Mouse (Mus musculus) splenic B cell, adult 2 months (primary cell): ENCODE data around the gene Zfp941.

Source experiments
- DNase-seq: peaks from one replicate; pipeline ENCODE4 v3.0.0-alpha.2; 2011; ENCODE audit warnings: low read depth, low spot score
- H3K27me3 ChIP-seq: 2 replicates; pipeline ENCODE4 v1.6.1; 2012; ENCODE audit warnings: mild to moderate bottlenecking, low read length, moderate library complexity, mixed read lengths; ENCODE audit not compliant: control insufficient read depth, poor library complexity, insufficient read depth, severe bottlenecking
- H3K36me3 ChIP-seq: 2 replicates; pipeline ENCODE4 v1.6.1; 2012; ENCODE audit warnings: mild to moderate bottlenecking, low read length, moderate library complexity, mixed read lengths; ENCODE audit not compliant: control insufficient read depth, poor library complexity, insufficient read depth, severe bottlenecking

Gene Zfp941

DNA sequence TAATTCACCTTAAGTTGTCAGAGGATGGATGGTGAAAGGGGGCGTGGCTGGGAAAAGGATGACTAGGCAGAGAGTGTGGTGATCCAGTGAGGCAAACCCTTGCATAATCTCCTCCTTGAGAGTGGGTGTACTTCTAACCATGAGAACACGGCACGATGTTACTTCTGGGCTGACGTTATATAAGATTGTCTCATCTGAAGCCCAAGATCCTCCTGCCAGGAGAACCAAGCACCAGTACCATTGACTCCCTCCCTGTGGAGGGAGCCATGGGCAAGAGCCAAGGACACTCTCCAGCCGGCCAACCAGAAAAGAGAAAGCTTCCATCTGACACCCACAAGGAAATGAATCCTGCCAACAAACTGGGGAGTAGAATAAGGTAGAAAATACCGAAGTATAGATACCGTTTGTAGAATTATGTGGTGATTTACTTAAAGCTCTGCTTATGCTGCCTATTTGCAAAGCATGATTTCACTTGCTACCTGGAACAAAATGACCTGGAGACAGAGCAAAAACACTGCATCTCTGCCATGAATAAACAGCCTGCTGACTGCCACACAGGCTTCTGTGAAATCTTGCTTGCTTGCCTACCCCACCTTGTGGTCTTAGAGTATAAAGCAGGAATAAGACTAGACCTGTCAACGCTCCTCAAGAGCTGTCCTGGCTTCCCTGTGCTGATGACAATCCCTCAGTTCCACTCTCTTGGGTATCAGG, 6.3 kb upstream of the Zfp941 start:
- H3K36me3 ChIP-seq: no peaks in the 10 kb centered on the region
- DNase-seq: peak; percentile 13
- H3K27me3 ChIP-seq: no peaks in the 10 kb centered on the region

- no peaks in the 10 kb centered on the region for H3K36me3 ChIP-seq
- 0 out of 2 replicates have a peak, but pooled peaks cover 1% of the 10 kb centered on the region for H3K27me3 ChIP-seq
- no peak for DNase-seq
Observed at GRCm38 (mm10) chr7:140822731-140823130, 753 bp upstream of the Zfp941 start.

DNA sequence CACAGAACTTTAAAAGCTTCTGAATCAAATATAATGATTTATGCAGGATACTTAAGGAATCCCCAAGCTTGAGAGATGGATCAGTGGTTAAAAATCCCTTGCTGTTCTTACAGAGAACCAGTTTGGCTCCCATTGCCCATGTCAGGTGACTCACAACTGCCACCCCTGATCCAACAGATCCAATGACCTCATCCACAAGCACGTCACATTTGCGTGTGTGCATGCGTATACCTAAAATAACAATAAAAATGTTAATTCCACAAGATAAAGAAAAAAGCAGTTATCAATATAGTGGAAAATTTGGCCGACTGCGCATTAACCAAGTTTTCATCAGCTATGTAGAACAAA, 699 bp downstream of the Zfp941 start:
- H3K36me3 ChIP-seq: no peaks in the 10 kb centered on the region
- no peak for DNase-seq
- 0 out of 2 replicates have a peak, but pooled peaks cover 1% of the 10 kb centered on the region for H3K27me3 ChIP-seq

- no peak for DNase-seq
- Histone ChIP-seq H3K36me3 (no peaks in the 10 kb centered on the region), H3K27me3 (0 out of 2 replicates have a peak, but pooled peaks cover 1% of the 10 kb centered on the region)
Observed at GRCm38 (mm10) chr7:140820173-140820572, 1.8 kb downstream of the Zfp941 start.

DNA sequence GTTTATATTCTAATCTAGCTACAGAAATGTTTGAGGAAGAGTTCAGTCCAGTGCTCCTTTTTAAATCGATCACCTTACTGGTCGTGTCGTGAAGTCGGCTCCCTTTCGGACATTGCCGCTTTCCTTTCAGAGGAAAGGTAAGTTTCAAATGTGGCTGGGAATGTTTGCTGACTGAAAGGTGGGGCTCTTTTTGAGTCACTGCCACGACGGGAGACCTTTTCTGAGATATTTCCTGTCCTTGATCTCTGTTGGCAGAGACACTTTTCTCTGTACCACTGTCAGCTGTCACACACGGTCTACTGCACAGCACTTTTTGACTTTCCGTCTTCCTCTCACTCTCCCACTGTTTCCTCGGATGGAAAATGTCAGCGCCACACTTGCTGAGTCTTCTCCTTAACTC, 9.1 kb downstream of the Zfp941 start:
- no peaks in the 10 kb centered on the region for H3K27me3 ChIP-seq
- no peak for DNase-seq
- no peaks in the 10 kb centered on the region for H3K36me3 ChIP-seq

DNA sequence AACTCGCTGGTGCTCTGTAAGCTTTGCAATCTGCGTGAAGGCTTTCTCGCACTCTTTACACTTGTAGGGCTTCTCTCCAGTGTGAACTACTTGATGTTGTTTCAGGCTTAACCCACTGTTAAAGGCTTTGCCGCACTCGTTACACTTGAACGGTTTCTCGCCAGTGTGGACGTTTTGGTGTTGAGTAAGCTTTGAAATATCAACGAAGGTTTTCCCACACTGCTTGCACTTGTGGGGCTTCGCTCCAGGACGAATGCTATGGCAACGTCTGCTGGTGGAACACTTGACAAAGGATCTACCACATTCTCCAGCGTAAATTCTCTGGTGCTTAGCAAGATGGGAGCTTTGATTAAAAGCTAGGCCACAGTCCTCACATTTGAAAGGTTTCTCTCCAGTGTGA, 10.3 kb downstream of the Zfp941 start:
- no peaks in the 10 kb centered on the region for H3K36me3 ChIP-seq
- DNase-seq: no peak
- H3K27me3 ChIP-seq: no peaks in the 10 kb centered on the region

- peak; percentile 19 for DNase-seq
- no peaks in the 10 kb centered on the region for H3K36me3 ChIP-seq
- no peaks in the 10 kb centered on the region for H3K27me3 ChIP-seq
Observed at GRCm38 (mm10) chr7:140810496-140810895, 11.5 kb downstream of the Zfp941 start.

DNA sequence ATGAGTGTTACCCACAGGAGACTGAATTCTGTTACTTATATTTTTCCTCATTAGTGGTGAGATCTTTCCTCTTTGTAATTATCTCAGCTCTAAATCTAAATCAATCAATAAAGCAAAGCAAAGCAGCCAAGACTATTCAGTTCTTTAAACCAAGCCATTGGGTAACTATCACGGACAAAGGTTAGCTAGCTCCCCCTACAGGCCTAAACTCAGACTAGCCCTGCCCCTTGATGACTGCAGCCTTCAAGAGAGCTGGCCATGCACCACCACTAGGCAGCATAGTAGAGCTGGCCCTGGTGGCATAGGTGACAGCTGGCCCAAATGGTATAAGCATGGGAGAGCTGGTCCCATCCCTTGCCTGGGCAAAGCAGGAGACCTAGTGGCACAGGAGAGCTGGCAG, 16.3 kb downstream of the Zfp941 start:
- H3K36me3 ChIP-seq: no peaks in the 10 kb centered on the region
- no peaks in the 10 kb centered on the region for H3K27me3 ChIP-seq
- peak; percentile 44 for DNase-seq

- no peak for DNase-seq
- no peaks in the 10 kb centered on the region for H3K27me3 ChIP-seq
- H3K36me3 ChIP-seq: no peaks in the 10 kb centered on the region
Observed at GRCm38 (mm10) chr7:140802629-140803028, 19.3 kb downstream of the Zfp941 start.

DNA sequence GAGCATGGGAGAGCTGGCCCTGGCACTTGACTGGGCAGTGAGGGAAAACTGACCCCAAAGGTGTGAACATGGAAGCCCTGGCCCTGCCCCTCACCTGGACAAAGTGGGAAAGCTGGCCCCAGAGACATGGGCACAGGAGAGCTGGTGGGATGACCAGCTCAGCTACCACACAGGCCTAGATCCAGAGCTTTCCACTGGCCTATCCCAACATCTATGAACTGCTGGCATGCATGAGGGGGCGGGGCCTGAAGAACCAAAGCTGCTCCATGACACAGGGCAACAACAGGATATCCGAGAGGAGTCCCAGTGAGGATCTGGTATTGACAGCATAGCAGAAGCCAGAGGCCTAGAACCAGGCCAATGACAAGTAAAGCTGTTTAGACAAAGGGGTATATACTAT, 23.8 kb downstream of the Zfp941 start:
- H3K36me3 ChIP-seq: no peaks in the 10 kb centered on the region
- no peak for DNase-seq
- no peaks in the 10 kb centered on the region for H3K27me3 ChIP-seq

DNA sequence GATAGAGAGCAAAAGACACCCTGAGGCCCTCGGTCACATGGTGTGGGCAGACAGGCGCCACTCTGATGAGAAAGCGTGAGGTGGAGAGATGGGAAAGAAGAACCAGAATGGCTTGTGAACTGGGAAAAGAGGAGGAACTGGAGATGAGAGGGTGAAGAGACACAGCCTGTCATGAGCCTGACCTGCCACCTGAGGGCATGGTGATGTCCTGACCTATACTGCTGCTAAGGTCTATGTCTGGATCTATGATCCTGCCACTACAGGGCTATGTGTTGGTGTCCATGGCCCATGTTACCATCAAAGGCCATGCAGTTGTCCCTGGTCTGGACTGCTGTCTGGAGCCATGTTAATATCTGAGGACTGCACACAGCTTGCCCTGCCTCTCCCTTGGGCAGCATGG, 24.4 kb downstream of the Zfp941 start:
- no peak for DNase-seq
- no peaks in the 10 kb centered on the region for H3K27me3 ChIP-seq
- no peaks in the 10 kb centered on the region for H3K36me3 ChIP-seq

DNA sequence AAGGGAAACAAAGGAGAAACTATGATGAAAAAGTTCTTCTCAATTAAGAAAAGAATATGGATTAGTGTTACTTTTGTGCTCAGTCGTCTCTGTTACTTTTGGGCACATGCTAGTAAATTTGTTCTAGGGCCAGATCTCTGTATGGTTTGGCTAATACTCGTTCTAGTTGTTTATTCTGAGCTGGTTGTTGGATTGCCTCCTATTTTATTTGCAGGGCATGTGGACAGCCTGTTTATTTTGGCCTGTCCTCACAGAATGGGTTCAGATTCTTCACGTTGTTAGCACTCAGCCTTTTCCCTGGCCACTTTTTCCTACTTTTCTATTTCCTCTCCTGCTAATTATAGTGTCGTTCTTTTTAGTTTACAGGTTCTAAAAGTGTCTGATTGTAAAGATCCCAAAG, 28.4 kb downstream of the Zfp941 start:
- DNase-seq: no peak
- Histone ChIP-seq H3K36me3 (no peaks in the 10 kb centered on the region), H3K27me3 (no peaks in the 10 kb centered on the region)

DNA sequence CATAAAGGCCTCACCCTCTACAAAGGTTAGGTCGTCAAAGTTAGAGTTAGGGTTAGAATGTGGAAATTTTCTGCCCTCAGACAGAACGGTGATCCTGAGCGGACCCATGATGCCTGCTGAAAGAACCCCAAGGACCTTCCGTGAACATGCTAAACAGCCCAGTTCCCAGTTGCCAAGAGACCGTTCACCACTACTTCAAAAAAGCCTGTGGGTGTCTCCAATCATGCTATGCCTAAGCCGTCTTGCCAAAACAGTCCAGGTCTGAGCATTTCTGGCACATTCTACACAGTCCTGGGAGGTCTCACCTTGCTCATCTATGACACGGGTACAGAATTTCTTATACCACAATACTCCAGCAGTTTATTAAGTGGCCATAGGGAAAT, 33.9 kb downstream of the Zfp941 start:
- DNase-seq: no peak
- Histone ChIP-seq H3K27me3 (no peaks in the 10 kb centered on the region), H3K36me3 (no peaks in the 10 kb centered on the region)

- DNase-seq: no peak
- Histone ChIP-seq H3K36me3 (no peaks in the 10 kb centered on the region), H3K27me3 (no peaks in the 10 kb centered on the region)
Observed at GRCm38 (mm10) chr7:140787406-140788052, 34.4 kb downstream of the Zfp941 start, which contains the start of gene Syce1. Gene Syce1, minus strand, starts transcription at chr7:140787852.

GRCm38 (mm10) chr7:140780548-140780947, 41.4 kb downstream of the Zfp941 start:
- Histone ChIP-seq H3K36me3 (no peaks in the 10 kb centered on the region), H3K27me3 (no peaks in the 10 kb centered on the region)
- no peak for DNase-seq
